13 mouse cellular contexts compared by ENCODE assay signal in genomic region chr17:63496153-63496552, GRCm38 (mm10). TPM values are rescaled to one million over a fixed set of nuclear protein-coding genes. Genes with fewer than 3 reads are reported as not detected.
DNase-seq lines count a peak whose midpoint lies in the region; ATAC-seq lines count a peak whose summit lies in the region.
"Had no signal": no experiment of that assay in that cellular context is flagged by ENCODE, and none has a peak within 500 bp of the region (broad histone marks: within the 10 kb centered on the region; RNA-seq: fewer than 3 reads in every experiment).

No protein-coding gene starts in this region.

- WGBS in heart, embryonic 13.5 days, result 46% methylated on average over 5 of the region's 5 CpGs
- WGBS in liver, embryonic 13.5 days (ENCODE audit: insufficient replicate concordance), result 64% methylated on average over 5 of the region's 5 CpGs

- H3K9ac ChIP-seq in heart, embryonic 13.5 days, result 0 out of 2 replicates have a peak overlapping the region, but pooled peaks have one; percentile 10
- no peak overlapping the region for H3K9ac ChIP-seq in liver, embryonic 13.5 days

- no peak overlapping the region for H3K4me3 ChIP-seq in heart, embryonic 13.5 days
- H3K4me3 ChIP-seq in brown adipose tissue, adult 24 weeks (ENCODE audit: insufficient read depth, low read depth, low read length), result no peak overlapping the region
- no peak overlapping the region for H3K4me3 ChIP-seq in liver, embryonic 13.5 days (replicated peaks)
- H3K4me3 ChIP-seq: forebrain, embryonic 10.5 days had no signal

- ATAC-seq in heart, embryonic 13.5 days (ENCODE audit: extremely low read depth, insufficient number of reproducible peaks, low FRiP score, low TSS enrichment), result no peak
- ATAC-seq in liver, embryonic 13.5 days (ENCODE audit: low read depth), result no peak
- ATAC-seq in erythroblast, adult 5-6 weeks (replicated peaks; ENCODE audit: low FRiP score, poor library complexity, severe bottlenecking), result no peak
- ATAC-seq: activated CD4-positive, CD25-positive, alpha-beta regulatory T cell, adult 4 months; inflammation-experienced regulatory T-cells, adult 6 months had no signal

- peak overlapping the region; percentile 59; the same call in 1 of the 2 replicates for H3K27ac ChIP-seq in heart, embryonic 13.5 days (replicated peaks)
- peak overlapping the region; percentile 27; the same call in 1 of the 2 replicates for H3K27ac ChIP-seq in brown adipose tissue, adult 24 weeks (replicated peaks; ENCODE audit: low read depth, low read length)
- peak overlapping the region; percentile 57; the same call in 1 of the 2 replicates for H3K27ac ChIP-seq in liver, embryonic 13.5 days
- H3K27ac ChIP-seq: forebrain, embryonic 10.5 days had no signal

- no peaks in the 10 kb centered on the region for H3K9me3 ChIP-seq in heart, embryonic 13.5 days
- H3K9me3 ChIP-seq in liver, embryonic 13.5 days (replicated peaks), result no peaks in the 10 kb centered on the region
- H3K9me3 ChIP-seq: forebrain, embryonic 10.5 days had no signal

- no peaks in the 10 kb centered on the region for H3K27me3 ChIP-seq in heart, embryonic 13.5 days (replicated peaks)
- H3K27me3 ChIP-seq in liver, embryonic 13.5 days, result no peaks in the 10 kb centered on the region

- peaks cover under 1% of the 10 kb centered on the region; the same call in 1 of the 2 replicates for H3K36me3 ChIP-seq in heart, embryonic 13.5 days
- no peaks in the 10 kb centered on the region for H3K36me3 ChIP-seq in liver, embryonic 13.5 days

- H3K4me1 ChIP-seq in heart, embryonic 13.5 days, result peaks cover 67% of the 10 kb centered on the region
- peaks cover 22% of the 10 kb centered on the region for H3K4me1 ChIP-seq in brown adipose tissue, adult 24 weeks (ENCODE audit: control insufficient read depth, insufficient read depth, insufficient read length, low read length)
- H3K4me1 ChIP-seq in liver, embryonic 13.5 days (replicated peaks), result peaks cover 65% of the 10 kb centered on the region

- no peak for DNase-seq in heart, adult 9 months (ENCODE audit: low spot score in 2 of 2)
- peak; percentile 24 for DNase-seq in kidney, postnatal 14 days
- DNase-seq in kidney, postnatal 4 days, result no peak
- DNase-seq in liver, embryonic 13.5 days, result no peak
- no peak for DNase-seq in right cerebral cortex, postnatal 14 days
- DNase-seq: cerebellum, adult 2 months; gastrocnemius, postnatal 10 days had no signal

- 0 out of 2 replicates have a peak overlapping the region, but pooled peaks have one; percentile 10 for H3K4me2 ChIP-seq in heart, embryonic 13.5 days
- no peak overlapping the region for H3K4me2 ChIP-seq in liver, embryonic 13.5 days

RNA-seq across cellular contexts. Expression of gene Fbxl17, which starts 3.7 kb away (rescaled TPM):
- polyA plus RNA-seq in heart, embryonic 13.5 days (2015; fragmentation: Nextera tagmentation; extraction: Ambion mirVana), result 6.3 and 7.2 TPM in 2 replicates
- polyA plus RNA-seq in brown adipose tissue, adult 24 weeks (2012; ENCODE audit: insufficient read depth, insufficient read length, missing spikeins), result 9.7 and 11.4 TPM in 2 replicates
- 1.4 and 1.7 TPM in 2 replicates for polyA plus RNA-seq in liver, embryonic 13.5 days (2015; fragmentation: Nextera tagmentation; extraction: Ambion mirVana)
- 2.7 and 3.3 TPM in 2 replicates for total RNA-seq in erythroblast, adult 5-6 weeks (2015; ENCODE audit: low replicate concordance)
- total RNA-seq in erythroblast, adult 5-6 weeks (2017; ENCODE audit: low replicate concordance), result 0.85 and 1.4 TPM in 2 replicates
